25 mouse cellular contexts compared by ENCODE assay signal in the genomic region with DNA sequence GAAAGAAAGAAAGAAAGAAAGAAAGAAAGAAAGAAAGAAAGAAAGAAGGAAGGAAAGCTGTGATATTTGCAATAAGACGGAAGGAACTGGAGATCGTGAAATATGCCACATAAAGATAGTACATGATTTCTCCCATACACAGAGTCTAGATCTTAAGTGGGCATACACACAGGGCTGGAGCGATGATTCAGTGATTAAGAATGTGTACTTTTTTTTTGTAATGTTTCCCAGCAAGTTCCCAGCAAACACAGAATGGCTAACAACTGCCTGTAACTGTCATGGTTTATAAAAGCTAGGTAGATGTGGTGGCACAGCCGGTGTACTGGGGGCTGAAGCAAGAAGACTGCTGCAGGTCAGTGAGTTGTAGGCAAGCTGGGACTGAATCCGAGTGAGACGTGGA. TPM values are rescaled to one million over a fixed set of nuclear protein-coding genes. Genes with fewer than 3 reads are reported as not detected.
"Had no signal": no experiment of that assay in that cellular context is flagged by ENCODE, and none has a peak within 500 bp of the region (broad histone marks: within the 10 kb centered on the region; RNA-seq: fewer than 3 reads in every experiment).

No protein-coding gene starts in this region.

- H3K27me3 ChIP-seq: liver, embryonic 13.5 days; liver, embryonic 15.5 days; lung, embryonic 15.5 days; midbrain, embryonic 13.5 days; midbrain, embryonic 15.5 days; neural tube, embryonic 12.5 days; stomach, embryonic 15.5 days had no signal

- DNase-seq: liver, embryonic 13.5 days; liver, postnatal 0 days; lung, adult 2 months; lung, postnatal 10 days; lung, postnatal 36 days; retina, postnatal 1 day; right cerebral cortex, postnatal 14 days; thymus, adult 2 months; thymus, postnatal 14 days; thymus, postnatal 36 days had no signal

- H3K36me3 ChIP-seq: liver, embryonic 13.5 days; liver, embryonic 15.5 days; lung, embryonic 15.5 days; midbrain, embryonic 13.5 days; midbrain, embryonic 15.5 days; neural tube, embryonic 12.5 days; stomach, embryonic 15.5 days had no signal

- H3K4me1 ChIP-seq: liver, embryonic 13.5 days; liver, embryonic 15.5 days; megakaryocyte, embryonic 14.5 days; midbrain, embryonic 13.5 days; midbrain, embryonic 15.5 days; neural tube, embryonic 12.5 days; stomach, embryonic 15.5 days had no signal

- H3K9ac ChIP-seq: liver, embryonic 13.5 days; liver, embryonic 15.5 days; liver, postnatal 0 days; lung, embryonic 15.5 days; midbrain, embryonic 13.5 days; midbrain, embryonic 15.5 days; neural tube, embryonic 12.5 days; stomach, embryonic 15.5 days had no signal

- ATAC-seq: liver, postnatal 0 days; midbrain, embryonic 13.5 days had no signal

- H3K4me3 ChIP-seq: liver, embryonic 13.5 days; liver, embryonic 15.5 days; lung, embryonic 15.5 days; megakaryocyte, embryonic 14.5 days; midbrain, embryonic 13.5 days; midbrain, embryonic 15.5 days; neural tube, embryonic 12.5 days; stomach, embryonic 15.5 days had no signal

- H3K27ac ChIP-seq: liver, embryonic 13.5 days; liver, embryonic 15.5 days; lung, embryonic 15.5 days; macrophage; midbrain, embryonic 13.5 days; midbrain, embryonic 15.5 days; neural tube, embryonic 12.5 days; stomach, embryonic 15.5 days; stomach, postnatal 0 days had no signal

- H3K4me2 ChIP-seq: liver, embryonic 13.5 days; liver, embryonic 15.5 days; lung, embryonic 15.5 days; midbrain, embryonic 11.5 days; midbrain, embryonic 13.5 days; midbrain, embryonic 15.5 days; neural tube, embryonic 12.5 days; stomach, embryonic 15.5 days had no signal

- H3K9me3 ChIP-seq: liver, embryonic 13.5 days; liver, embryonic 15.5 days; lung, embryonic 15.5 days; megakaryocyte, embryonic 14.5 days; midbrain, embryonic 13.5 days; midbrain, embryonic 15.5 days; neural tube, embryonic 12.5 days; stomach, embryonic 15.5 days had no signal

RNA-seq across cellular contexts. Expression of a gene that starts 7.4 kb away (rescaled TPM):
- total RNA-seq: megakaryocyte progenitor cell, adult 5-6 weeks; midbrain, postnatal 0 days; neutrophil, adult 5-6 weeks had no signal
- polyA plus RNA-seq: lung, adult 2 months; macrophage; midbrain, embryonic 11.5 days; neural tube, embryonic 12.5 days; neural tube, embryonic 14.5 days; spleen, adult 2 months; thymus, adult 2 months had no signal
